In genomic region chr4:22491813-22492160, GRCm38 (mm10) we compare ENCODE assay signal across 11 mouse cellular contexts. TPM values are rescaled to one million over a fixed set of nuclear protein-coding genes. Genes with fewer than 3 reads are reported as not detected.
DNase-seq lines count a peak whose midpoint lies in the region; ATAC-seq and TF ChIP-seq lines count a peak whose summit lies in the region.
"Had no signal": no experiment of that assay in that cellular context is flagged by ENCODE, and none has a peak within 500 bp of the region (broad histone marks: within the 10 kb centered on the region; RNA-seq: fewer than 3 reads in every experiment).

No protein-coding gene starts in this region.

- H3K4me2 ChIP-seq in heart, embryonic 11.5 days, result peak overlapping the region; percentile 81
- H3K4me2 ChIP-seq in hindbrain, embryonic 14.5 days (replicated peaks), result peak overlapping the region; percentile 79
- peak overlapping the region; percentile 95 for H3K4me2 ChIP-seq in midbrain, postnatal 0 days (ENCODE audit: low read depth, low read length, poor library complexity, severe bottlenecking)
- H3K4me2 ChIP-seq: lung, embryonic 15.5 days had no signal

- ATAC-seq in heart, embryonic 11.5 days (replicated peaks; ENCODE audit: insufficient number of reproducible peaks, low FRiP score, low TSS enrichment), result no peak
- no peak for ATAC-seq in hindbrain, embryonic 14.5 days (ENCODE audit: low FRiP score)
- ATAC-seq in midbrain, postnatal 0 days (ENCODE audit: low FRiP score), result no peak

- no peak for TF ChIP-seq CTCF in midbrain, postnatal 0 days (IDR thresholded peaks at IDR 0.05)

- no peak overlapping the region for H3K27ac ChIP-seq in heart, embryonic 11.5 days (ENCODE audit: low read depth, low read length)
- peak overlapping the region; percentile 99 for H3K27ac ChIP-seq in hindbrain, embryonic 14.5 days
- H3K27ac ChIP-seq in midbrain, postnatal 0 days (ENCODE audit: low read depth, low read length), result peak overlapping the region; percentile 82
- H3K27ac ChIP-seq: lung, embryonic 15.5 days had no signal

- H3K4me1 ChIP-seq in heart, embryonic 11.5 days (ENCODE audit: control insufficient read depth, insufficient read depth, low read length), result peaks cover 16% of the 10 kb centered on the region; the same call in 1 of the 2 replicates
- H3K4me1 ChIP-seq in hindbrain, embryonic 14.5 days (replicated peaks; ENCODE audit: control insufficient read depth, insufficient read depth, low read length), result peaks cover 17% of the 10 kb centered on the region; the same call in 1 of the 2 replicates
- no peaks in the 10 kb centered on the region for H3K4me1 ChIP-seq in midbrain, postnatal 0 days (ENCODE audit: insufficient read depth, low read length)

- H3K27me3 ChIP-seq in heart, embryonic 11.5 days (ENCODE audit: control insufficient read depth, insufficient read depth, low read length), result peaks cover 82% of the 10 kb centered on the region
- peaks cover 5% of the 10 kb centered on the region; the same call in 1 of the 2 replicates for H3K27me3 ChIP-seq in hindbrain, embryonic 14.5 days (ENCODE audit: control insufficient read depth, insufficient read depth, low read length)
- H3K27me3 ChIP-seq in midbrain, postnatal 0 days (ENCODE audit: insufficient read depth, low read length), result no peaks in the 10 kb centered on the region

- DNase-seq in heart, postnatal 10 days, result no peak
- DNase-seq in embryo, embryonic 10.5 days (ENCODE audit: low spot score), result peak; percentile 68
- peak; percentile 53 for DNase-seq in hindbrain, embryonic 14.5 days (ENCODE audit: low spot score)
- DNase-seq in midbrain, postnatal 0 days (ENCODE audit: low spot score), result no peak
- DNase-seq in urinary bladder, adult 18-20 months (ENCODE audit: low spot score in 2 of 2), result no peak
- DNase-seq in adrenal gland, adult 18-20 months (ENCODE audit: low spot score in 2 of 2), result no peak
- no peak for DNase-seq in urinary bladder, adult 2 months (ENCODE audit: low spot score)
- DNase-seq: heart, postnatal 14 days had no signal

- WGBS in heart, embryonic 11.5 days (ENCODE audit: insufficient replicate concordance), result 0% methylated on average over 7 of the region's 7 CpGs
- 0% methylated on average over 7 of the region's 7 CpGs for WGBS in hindbrain, embryonic 14.5 days
- 6% methylated on average over 7 of the region's 7 CpGs for WGBS in midbrain, postnatal 0 days

- peak overlapping the region; percentile 34 for H3K4me3 ChIP-seq in heart, embryonic 11.5 days (ENCODE audit: low read depth, low read length)
- H3K4me3 ChIP-seq in hindbrain, embryonic 14.5 days (replicated peaks; ENCODE audit: low read length), result peak overlapping the region; percentile 91
- peak overlapping the region; percentile 93 for H3K4me3 ChIP-seq in midbrain, postnatal 0 days (ENCODE audit: low read depth, low read length)
- H3K4me3 ChIP-seq: lung, embryonic 15.5 days had no signal

- H3K36me3 ChIP-seq in heart, embryonic 11.5 days (ENCODE audit: control insufficient read depth, insufficient read depth, low read length), result no peaks in the 10 kb centered on the region
- no peaks in the 10 kb centered on the region for H3K36me3 ChIP-seq in hindbrain, embryonic 14.5 days (replicated peaks; ENCODE audit: control insufficient read depth, insufficient read depth)
- H3K36me3 ChIP-seq in midbrain, postnatal 0 days (ENCODE audit: insufficient read depth, low read length), result no peaks in the 10 kb centered on the region
- H3K36me3 ChIP-seq: lung, embryonic 15.5 days had no signal

- no peak overlapping the region for H3K9ac ChIP-seq in heart, embryonic 11.5 days (ENCODE audit: low read depth, low read length)
- H3K9ac ChIP-seq in hindbrain, embryonic 14.5 days, result peak overlapping the region; percentile 58
- peak overlapping the region; percentile 50 for H3K9ac ChIP-seq in midbrain, postnatal 0 days (replicated peaks; ENCODE audit: low read length, poor library complexity, severe bottlenecking)
- H3K9ac ChIP-seq: lung, embryonic 15.5 days had no signal

- H3K9me3 ChIP-seq in heart, embryonic 11.5 days (replicated peaks; ENCODE audit: control insufficient read depth, low read length), result no peaks in the 10 kb centered on the region
- no peaks in the 10 kb centered on the region for H3K9me3 ChIP-seq in hindbrain, embryonic 14.5 days (ENCODE audit: control insufficient read depth, low read length)
- no peaks in the 10 kb centered on the region for H3K9me3 ChIP-seq in midbrain, postnatal 0 days (ENCODE audit: low read length)
- H3K9me3 ChIP-seq: lung, embryonic 15.5 days had no signal

- intact Hi-C loops in heart, postnatal 10 days (cut with DNase I), result loop anchor here (10.0 kb wide), 1 partner anchor 477 kb away; no protein-coding TSS in a partner anchor

RNA-seq across cellular contexts. Expression of gene Pou3f2, which starts 3.6 kb away (rescaled TPM):
- 0.04 and 0.09 TPM in 2 replicates for polyA plus RNA-seq in heart, embryonic 11.5 days (2014; fragmentation: Nextera tagmentation; extraction: Ambion mirVana)
- total RNA-seq in heart, postnatal 10 days (2021), result not detected
- 17.9 and 20.5 TPM in 2 replicates for polyA plus RNA-seq in hindbrain, embryonic 14.5 days (2014; fragmentation: Nextera tagmentation; extraction: Ambion mirVana)
- total RNA-seq in midbrain, postnatal 0 days (2014; rRNA removed), result 36.4 and 37.5 TPM in 2 replicates
- polyA plus RNA-seq in midbrain, postnatal 0 days (2015; fragmentation: Nextera tagmentation; extraction: Ambion mirVana), result 17.4 and 19.3 TPM in 2 replicates
- under 1 TPM in 1 of 2 experiments, not detected in 1; 0.07 TPM for total RNA-seq in adrenal gland, adult 18-20 months (2021)
- polyA plus RNA-seq in urinary bladder, adult 2 months (2012; rRNA removed), result 0.01 TPM in 2 replicates
- total RNA-seq: heart, postnatal 14 days; neutrophil, adult 5-6 weeks had no signal

Comparison
In these comparisons a context has a peak if more than half of its experiments do, and no peak if none do; other contexts are left out.
1. H3K4me3 ChIP-seq: peak in every context shown above with its lines; median percentile 93 in midbrain, postnatal 0 days; 91 in hindbrain, embryonic 14.5 days; 34 in heart, embryonic 11.5 days.
2. DNase-seq: peak in embryo, embryonic 10.5 days (single experiment) and hindbrain, embryonic 14.5 days (single experiment); none in heart, postnatal 10 days (0 of 2), midbrain, postnatal 0 days (single experiment), urinary bladder, adult 18-20 months (0 of 2), adrenal gland, adult 18-20 months (0 of 2) and urinary bladder, adult 2 months (single experiment).
3. RNA of gene Pou3f2, which starts 3.6 kb away (polyA plus RNA-seq): 17.4 to 19.3 TPM in midbrain, postnatal 0 days and 17.9 to 20.5 TPM in hindbrain, embryonic 14.5 days; 0.04 to 0.09 TPM in heart, embryonic 11.5 days and 0.01 TPM in urinary bladder, adult 2 months; every median in the first group is over 10 times any median in the second.
4. Peak in every context shown above with its lines, with median percentiles within 50 percentile points of each other: H3K4me2 ChIP-seq.